Mouse (Mus musculus) T-helper 2 cell (primary cell): ENCODE results near the gene Gm14214.

Experiments
- in situ Hi-C: fragments of 300-600 bp; cut with MboI, MseI; formaldehyde crosslinking; loops from one replicate; pipeline ENCODE4 v1.15.1; 2025; ENCODE audit warnings: high pct_unique_total_duplicates

The Gm14214 gene

DNA sequence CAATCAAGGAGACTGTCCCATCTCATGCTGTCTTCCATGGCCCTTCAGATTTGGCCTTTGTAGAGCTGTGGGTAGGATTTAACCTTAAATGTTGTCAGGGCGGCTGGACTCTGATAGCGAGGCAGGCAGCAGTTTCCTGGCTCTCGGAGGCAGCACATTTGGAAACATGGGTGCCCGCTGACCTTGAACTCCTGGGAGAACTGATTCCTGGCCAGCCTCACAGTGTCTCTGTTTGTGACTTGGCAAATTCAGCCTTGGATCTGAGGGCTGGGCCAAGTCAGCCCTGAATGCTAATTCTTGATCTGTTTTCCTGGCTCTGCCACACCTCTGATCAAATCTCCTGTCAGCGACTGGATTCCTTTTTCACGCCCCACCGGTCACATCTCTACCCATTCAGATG, 6.7 kb upstream of the Gm14214 start:
- in situ Hi-C loops = no loop called here

DNA sequence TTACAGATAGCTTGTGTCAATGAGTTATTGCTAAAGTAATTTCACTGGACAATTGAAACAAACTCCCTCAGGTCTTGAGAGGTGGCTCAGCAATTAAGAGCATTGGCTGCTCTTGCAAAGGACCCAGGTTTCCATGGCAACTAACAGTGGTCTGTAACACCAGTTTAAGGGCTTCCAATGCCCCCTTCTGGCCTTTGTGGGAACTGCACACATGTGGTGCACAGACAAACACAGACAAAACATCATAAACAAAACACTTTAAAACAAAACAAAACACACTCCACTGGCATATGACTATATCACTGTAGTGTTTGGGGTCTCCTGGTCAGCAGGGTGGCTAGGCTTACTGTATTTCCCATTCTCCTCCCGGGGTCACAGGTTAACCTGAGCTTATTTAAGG, 4.2 kb upstream of the Gm14214 start:
- in situ Hi-C loops = no loop called here

DNA sequence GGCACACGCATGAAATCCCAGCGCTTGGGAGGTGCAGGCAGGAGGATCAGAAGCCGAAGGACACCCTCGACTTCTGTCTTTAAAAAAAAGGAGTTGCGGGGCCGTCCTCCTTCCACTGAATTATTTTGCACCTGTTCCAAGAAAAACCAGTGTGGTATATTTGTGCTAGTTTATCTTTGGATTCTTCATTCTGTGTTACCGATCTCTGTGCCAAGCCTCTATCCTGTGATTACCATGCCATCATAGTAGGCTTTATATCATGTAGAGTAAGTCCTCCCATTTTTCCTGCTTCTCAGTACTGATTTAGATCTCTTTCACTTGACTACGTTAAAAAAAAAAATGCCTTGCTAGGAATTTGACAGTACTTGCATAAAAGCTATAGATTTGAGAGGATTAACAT, 1.8 kb upstream of the Gm14214 start:
- in situ Hi-C loops = no loop called here

DNA sequence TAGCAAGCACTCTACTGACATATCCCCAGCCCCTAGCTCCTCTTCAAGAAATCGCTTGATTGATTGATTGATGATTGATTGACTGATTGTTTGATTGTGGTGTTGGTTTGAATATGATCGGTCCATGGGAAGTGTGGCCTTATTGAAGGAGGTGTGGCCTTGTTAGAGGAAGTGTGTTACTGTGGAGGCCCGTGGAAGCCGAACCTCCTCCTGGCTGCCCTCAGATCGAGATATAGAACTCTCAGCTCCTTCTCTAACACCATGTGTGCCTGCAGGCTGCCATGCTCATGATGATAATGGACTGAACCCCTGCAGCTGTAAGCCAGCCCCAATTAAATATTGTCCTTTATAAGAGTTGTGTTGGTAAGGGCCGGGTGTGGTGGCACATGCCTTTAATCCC, 2.8 kb downstream of the Gm14214 start:
- in situ Hi-C loops = loop anchor here (5.0 to 10.0 kb wide), 2 partner anchors 45 to 68 kb away; no protein-coding TSS in a partner anchor

DNA sequence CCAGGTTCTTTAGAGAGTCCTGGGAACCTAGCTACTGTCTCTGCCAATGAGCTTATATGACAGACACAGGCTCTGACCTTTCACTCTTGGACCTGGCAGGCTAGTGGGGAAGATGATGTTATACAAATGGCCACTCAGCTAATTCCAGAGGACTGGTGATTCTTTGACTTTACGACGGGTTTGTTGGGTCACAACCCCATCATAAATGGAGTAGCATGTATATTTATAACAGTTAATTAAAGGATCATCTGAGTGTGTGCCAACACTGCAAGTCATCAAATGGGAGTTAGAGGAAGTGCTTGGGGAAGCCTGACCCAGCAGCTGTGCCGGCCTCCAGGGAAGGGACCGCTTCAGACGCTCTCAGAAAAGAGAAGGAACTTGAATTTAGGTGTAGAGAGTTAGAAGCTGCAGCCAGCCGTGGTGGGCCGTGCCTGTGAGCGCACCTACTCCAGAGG, 4.2 kb downstream of the Gm14214 start:
- in situ Hi-C loops = loop anchor here (5.0 to 10.0 kb wide), 2 partner anchors 43 to 69 kb away; no protein-coding TSS in a partner anchor

DNA sequence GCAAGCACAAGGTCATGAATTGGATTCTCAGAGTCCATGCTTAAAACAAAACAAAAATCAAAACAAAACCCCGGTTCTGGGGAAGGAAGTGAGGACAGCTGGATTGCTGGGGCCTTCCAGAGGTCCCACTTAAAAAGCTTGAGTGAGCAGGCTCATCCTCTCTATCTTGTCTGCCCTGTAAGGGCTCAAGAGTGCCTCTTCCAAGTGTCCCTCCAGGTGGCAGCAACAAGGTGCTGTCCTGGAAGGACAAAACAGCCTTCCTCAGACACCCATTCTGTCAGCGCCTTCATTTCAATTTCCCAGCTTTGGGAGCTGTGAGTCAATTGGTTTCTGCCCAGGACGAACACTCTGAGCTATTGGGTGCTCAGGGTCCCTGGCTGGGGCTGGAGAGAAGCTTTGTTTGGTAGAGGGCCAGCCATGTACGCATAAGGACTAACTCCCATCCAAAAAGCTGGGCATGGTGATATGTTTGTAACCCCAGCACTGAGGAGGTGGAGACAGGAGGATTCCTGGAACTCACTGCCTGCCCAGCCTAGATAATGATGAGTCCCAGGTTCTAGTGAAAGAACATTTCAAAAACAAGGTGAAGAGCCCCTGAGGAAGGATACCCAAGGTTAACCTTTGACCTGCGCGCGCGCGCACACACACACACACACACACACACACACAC, 4.9 kb downstream of the Gm14214 start:
- in situ Hi-C loops = loop anchor here (5.0 to 10.0 kb wide), 2 partner anchors 43 to 70 kb away; no protein-coding TSS in a partner anchor

DNA sequence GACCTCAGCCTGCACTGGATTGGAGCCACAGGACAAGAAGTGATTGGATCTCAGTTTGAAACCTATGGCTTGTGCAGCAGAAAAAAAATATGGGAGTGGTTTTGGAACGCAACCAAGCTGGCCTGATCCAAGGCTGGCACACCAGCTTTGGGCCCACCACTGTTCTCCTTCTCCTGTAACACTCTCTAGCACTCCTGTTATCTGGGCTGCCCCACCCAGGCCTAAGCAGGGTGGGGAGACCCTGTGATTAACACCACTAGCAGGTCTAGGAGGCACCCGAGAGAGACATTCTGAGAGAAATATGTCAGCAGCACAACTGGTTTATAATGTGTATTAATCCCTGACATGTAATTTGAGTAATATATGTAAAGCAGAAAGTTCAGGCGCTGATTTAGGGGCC, 6.6 kb downstream of the Gm14214 start:
- in situ Hi-C loops = loop anchor here (10.0 kb wide), 1 partner anchor 72 kb away; no protein-coding TSS in a partner anchor

DNA sequence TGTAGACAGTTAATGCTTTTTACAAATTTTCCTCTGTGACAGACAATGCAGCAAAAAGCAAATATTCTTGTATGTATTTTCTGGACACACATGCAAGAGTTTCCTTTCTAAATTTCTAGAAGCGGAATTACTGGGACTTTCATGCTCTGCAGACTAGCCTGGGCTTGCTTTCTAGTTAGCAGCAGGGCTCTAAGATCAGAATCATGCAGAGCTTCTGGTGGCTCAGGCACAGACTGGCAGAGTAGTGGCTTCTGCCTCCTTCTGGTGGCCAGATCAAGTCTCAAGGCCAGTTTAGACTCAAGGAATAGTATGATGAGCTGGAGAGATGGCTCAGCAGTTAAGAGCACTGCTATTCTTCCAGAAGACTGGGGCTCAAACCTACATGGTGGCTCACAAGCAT, 11.4 kb downstream of the Gm14214 start:
- in situ Hi-C loops = no loop called here

DNA sequence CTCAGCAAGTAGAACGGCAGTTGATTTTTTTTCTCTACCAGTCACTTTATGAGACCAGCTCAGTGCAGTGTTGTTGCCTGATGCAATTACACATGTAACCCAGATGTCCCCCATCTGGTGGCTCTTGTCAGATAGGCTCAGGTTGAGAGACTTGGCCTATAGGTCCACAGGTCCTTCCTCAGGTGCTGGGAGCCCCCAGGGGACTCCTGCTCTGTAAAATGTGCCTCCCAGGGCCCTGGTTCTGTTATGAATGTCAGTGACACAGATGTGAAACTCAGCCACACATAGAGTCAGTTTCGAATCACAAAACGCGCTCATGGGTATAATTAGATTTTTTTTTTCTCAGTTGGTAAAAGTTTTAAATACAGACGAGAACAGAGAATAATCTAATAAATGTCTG, 12.1 kb downstream of the Gm14214 start:
- in situ Hi-C loops = no loop called here

DNA sequence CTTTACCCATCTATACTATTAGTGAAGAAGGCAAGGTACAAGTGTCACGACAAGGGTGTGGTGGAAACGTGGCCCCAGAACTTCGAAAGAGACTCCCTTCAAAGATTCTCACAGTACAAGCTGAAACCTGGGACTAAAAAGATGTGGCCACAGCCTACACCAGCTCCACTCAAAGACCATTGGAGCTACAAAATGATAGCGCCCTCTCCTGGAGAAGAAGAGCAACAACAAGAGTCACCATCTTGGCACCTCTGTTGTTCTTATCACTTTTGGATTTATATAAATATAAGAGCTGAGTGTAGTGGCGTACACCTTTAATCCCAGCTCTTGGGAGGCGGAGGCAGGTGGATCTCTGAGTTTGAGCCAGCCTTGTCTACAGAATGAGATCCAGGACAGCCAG, 14.0 kb downstream of the Gm14214 start:
- in situ Hi-C loops = no loop called here

DNA sequence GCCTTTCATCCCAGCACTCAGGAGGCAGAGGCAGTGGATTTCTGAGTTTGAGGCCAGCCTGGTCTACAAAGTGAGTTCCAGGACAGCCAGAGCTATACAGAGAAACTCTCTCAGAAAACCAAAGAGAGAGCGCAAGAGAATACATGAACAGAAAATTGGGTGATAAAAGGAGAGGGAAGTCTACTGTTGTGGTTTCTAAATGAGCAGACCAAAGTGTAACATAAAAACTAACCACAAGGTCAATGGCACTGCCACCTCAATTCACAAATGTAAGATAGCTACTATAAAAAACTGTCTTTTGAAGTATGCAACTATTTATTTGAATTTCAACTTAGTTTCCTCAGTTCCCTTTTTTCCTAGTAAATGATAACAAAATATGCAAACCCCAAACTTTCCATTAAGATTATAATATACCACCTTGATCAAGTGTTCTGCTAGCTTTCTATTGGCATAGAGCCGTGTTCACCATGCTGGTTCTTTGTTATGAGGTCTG, 15.7 kb downstream of the Gm14214 start:
- in situ Hi-C loops = no loop called here

DNA sequence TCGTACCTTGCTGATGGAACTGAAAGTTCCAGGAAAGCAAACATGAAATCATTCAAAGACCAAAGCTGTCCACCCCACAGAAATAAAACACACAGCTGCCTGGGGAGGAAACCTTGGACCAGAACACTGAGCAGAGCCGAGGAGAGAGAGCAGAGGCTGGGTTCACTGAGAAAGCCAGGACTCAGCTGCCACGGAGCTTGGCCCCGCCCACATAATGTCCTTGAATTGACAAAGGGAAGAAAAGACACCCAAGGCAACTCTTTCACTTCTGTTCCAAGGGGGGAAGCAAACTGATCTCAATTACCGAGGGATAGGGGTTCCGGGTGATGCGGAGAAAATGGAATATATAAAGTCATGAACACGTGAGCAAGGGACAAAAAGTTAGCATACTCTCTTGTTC, 17.9 kb downstream of the Gm14214 start:
- in situ Hi-C loops = no loop called here

DNA sequence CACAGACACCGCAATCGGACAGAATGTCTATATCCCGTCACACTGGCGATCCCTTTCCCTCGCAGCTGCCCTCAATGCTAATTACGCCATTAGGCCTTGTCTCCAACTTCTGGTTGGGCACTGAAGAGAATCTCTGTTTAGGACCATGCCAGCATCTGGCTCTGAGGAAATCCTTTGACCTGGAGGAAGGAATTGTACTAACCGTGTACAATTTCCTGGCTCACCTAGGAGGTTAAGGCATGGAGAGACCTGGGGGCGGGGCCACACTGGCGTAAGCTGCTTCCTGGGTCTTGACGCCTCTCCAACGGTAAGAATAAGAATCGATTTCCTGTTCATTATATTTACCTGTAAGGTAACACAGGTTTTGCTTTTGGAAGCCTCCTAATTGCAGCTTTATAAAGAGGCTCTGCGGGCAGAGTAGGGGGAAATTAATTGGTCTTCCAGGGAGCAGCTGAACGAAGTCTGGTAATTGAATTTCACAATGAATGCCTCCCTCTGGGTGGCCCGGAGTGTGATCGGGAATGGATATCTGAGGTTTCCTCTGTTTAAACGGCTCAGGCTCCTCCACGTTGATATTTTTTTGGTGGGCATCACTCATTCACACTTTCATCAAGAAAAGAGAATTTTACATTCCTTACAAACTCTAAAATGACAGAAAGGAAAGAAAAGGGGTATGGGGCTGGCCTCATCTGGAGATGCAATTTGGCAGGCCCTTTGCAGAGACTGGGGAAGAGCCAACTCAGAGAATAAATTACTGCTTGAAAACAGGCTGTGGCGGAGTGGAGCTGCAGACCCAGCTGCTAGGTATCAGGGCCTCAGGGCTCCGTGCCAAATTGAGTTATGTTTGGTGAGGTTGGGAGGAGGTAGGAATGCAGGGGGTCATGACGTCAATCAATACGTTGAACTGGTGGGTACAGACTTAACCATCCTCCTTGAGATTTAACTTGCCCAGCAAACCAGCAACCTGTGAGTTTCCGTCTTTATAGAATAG, 20.5 kb downstream of the Gm14214 start:
- in situ Hi-C loops = no loop called here

DNA sequence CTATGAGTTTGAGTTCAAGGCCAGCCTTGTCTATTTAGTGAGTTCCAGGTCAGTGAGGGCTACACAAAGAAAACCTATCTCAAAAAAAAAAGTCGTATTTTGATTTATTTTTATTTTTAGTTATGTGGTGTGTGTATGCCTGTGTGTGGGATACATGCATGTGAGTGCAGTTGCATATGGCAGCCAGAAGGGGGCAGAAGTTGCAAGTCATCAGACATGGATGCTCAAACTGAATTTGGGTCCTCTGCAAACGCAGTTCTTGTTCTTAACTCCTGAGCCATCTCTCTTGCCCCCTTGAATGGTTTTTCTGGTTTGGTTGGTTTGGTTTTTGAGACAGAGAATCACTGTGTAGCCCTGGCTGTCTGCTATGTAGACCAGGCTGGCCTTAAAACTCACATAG, 21.4 kb downstream of the Gm14214 start:
- in situ Hi-C loops = no loop called here

DNA sequence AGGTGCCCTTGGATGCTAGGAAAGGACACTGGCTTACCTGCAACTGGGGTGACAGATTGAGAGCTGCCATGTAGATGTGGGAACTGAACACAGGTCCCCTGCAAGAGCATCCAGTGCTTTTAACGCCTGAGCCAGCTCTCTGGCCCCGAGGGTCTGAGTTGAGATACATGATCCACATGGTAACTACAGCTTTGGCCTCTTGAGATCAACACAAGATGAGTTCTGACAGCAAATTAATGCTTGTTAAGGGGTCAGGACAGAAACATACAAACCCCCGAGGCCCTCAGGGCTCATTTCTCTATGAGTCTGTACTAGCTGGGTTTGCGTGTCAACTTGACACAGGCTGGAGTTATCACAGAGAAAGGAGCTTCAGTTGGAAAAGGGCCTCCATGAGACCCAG, 25.9 kb downstream of the Gm14214 start:
- in situ Hi-C loops = no loop called here

DNA sequence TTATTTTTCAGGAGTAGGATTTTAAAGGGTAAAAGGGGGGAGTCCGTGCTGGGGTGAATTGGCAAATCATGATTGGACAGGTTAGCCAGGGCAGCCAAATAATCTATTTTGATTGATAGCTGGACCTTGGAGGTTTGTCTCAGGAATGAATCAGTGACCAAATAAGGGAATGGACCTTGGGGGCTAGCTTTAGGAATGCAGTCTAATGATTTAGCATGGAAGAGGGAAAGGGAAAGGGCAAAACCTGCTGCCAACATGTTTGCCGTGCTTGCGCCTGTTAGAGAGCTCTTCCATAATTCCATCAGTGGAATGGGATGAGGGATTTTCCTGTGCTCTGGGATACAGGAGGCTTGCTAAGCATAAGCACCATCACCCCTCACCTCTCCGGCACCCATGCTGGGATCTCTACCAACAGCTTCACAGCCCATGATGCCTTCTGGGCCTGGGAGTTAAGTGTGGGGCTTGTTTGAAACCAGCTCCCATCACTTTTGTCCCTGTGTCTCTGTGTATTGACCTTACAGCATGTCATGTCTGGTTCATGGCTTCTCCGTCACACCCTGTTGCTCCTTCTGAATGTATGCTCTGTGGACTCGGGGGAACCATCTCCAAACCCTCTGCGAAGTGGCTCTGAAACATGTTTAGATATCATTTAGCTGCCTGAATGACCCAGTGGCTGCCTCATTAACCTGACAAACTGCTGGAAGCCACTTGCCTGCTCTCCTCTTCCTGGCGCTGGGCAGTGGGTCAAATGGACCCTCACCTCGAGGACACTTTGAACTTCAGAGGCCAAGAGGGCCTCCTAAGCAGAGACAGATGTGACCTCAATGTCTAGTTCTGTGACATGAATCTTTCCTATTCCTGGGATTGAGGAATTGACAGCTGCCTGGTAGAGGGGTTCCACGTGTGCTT, 26.7 kb downstream of the Gm14214 start:
- in situ Hi-C loops = no loop called here

DNA sequence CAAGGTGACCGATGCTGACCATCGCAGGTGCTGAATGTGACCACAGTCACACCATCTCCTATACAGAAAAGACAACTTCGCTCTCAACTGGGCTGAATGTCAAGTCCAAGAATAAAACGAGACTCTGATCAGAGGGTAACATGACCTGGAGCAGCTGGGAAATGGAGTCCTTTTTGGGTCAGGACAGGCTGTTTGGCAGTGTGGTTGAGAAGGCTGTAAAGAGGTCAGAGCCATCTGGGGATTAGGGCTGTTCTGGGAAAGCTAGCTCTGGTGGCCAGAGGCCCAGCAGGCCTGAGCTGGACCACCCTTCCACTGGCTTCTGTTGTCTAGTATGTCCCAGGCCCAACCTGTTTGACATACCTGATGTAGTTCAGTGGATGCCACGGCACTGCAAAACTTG, 31.2 kb downstream of the Gm14214 start:
- in situ Hi-C loops = no loop called here

DNA sequence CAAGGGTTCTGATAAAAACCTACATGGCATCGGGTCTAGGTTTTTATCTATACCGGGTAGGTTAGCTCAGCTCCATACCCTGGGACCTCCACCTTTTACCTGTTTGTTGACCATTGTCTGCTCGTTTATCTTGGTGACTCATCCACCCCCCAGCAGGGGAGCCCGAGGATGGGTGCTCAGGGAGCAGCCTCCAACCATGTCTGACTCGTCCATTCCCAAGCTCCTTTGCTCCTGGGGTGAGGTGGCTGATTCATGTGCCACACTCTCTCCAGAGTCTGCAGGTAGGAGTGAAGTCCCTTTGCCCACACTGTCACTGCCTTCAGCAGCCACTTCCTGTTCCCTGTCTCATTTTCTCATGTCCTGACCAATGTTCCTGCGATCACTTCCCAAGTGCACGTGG, 33.8 kb downstream of the Gm14214 start:
- in situ Hi-C loops = no loop called here

DNA sequence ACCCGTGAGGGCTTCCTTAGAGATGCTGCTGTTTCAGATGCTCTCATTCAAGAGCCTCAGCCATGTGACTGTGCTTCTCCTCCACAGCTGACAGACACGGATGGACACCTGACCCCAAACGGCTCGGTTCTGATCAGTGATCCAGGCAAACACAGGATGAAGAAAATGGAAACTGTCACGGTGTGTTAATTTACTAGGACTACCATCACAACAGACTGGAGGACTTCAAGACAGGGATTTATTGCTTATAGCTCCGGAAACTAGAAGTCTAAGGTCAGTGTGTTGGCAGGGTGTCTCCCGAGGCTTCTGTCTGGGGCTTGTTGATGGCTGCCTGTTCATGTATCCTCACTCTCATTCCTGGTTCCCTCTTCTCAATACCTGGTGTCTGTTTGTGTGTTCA, 34.4 kb downstream of the Gm14214 start:
- in situ Hi-C loops = no loop called here

DNA sequence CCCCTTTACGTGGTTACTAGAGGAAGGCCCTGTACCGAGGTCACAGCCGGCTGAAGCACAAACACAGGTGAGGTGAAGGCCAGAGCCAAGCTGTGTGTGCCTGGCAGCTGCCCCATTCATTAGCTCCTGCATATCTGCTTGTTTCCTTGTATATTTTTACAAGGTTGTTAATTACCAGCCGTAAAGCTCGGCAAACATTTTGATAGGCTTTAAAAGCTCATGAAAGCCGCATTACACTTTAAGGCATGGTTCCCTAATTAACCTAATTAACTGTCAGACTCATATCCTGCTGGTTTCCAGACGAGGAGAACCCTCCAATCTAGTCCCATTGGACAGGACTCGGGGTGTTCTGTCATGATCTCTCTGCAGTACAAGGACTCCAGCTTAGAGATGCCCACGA, 34.9 kb downstream of the Gm14214 start:
- in situ Hi-C loops = no loop called here

DNA sequence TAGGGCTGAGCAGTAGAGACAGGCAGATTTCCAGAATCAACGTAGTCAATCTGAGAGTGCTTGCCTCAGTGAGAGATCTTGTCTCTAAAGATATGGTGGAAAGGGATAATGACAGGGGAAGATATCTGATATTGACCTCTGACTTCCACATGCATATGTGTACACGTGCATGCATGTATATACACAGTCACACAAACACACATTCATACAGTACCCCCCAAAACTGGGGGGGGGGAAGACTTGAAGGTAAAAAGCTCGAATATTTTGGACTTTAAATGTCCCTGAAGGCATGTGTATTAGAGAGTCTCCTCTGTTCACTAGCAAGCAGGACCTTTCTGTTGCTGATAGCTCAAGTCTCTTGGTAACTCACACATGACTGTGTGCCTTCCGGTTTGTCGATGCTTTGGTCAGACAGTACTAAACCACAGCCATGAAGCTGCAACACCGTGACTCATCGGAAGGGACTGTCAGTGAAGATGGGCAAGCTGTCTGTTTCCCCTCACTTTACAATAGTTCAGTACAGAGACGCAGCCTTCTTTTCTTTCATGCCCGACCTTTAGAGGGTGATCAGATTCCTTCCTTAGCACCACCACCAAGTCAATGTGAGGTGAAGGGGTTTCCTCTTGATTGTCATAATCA, 37.2 kb downstream of the Gm14214 start:
- in situ Hi-C loops = no loop called here
